Mouse (Mus musculus): ENCODE data around the gene Lcorl.

DNA sequence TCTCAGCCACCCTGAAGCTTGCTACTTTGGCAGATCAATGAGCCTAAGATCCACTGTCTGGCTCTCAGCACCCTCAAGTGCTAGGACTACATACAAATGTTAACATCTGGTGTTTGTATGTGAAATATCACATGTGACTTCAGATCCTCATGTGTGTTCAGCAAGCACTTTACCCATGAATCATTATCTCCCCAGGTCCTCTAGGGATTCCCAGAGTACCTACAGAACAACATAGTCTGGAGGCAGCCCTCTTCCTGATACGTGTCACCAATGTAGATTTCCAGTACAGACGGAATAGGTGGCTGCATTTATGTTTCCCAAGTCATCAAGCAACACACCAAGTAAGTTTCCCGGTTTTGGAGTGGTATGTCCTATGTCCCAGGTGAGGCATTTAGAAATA lies 188.6 kb downstream of the Lcorl start:
- no peak for TF ChIP-seq EP300 (IDR thresholded peaks at IDR 0.05; ENCODE audit: low read length)
- TF ChIP-seq USF1 (IDR thresholded peaks at IDR 0.05; ENCODE audit: low read depth, low read length) = no peak
- TF ChIP-seq NRF1 (IDR thresholded peaks at IDR 0.05; ENCODE audit: low read depth, low read length) = no peak
- TF ChIP-seq CTCF (conservative IDR thresholded peaks at IDR 0.05 in 1 of 2, IDR thresholded peaks at IDR 0.05 in 1 of 2; ENCODE audit: low read depth in 2 of 2, low read length in 2 of 2) = no peak
- TF ChIP-seq MAFK (IDR thresholded peaks at IDR 0.05; ENCODE audit: insufficient replicate concordance, low read length) = no peak
- TF ChIP-seq RCOR1 (conservative IDR thresholded peaks at IDR 0.05; ENCODE audit: low read depth, low read length) = no peak
- no peak for TF ChIP-seq ZC3H11A (IDR thresholded peaks at IDR 0.05; ENCODE audit: low read depth, low read length)
- no peak for TF ChIP-seq MAX (IDR thresholded peaks at IDR 0.05; ENCODE audit: low read length)
- TF ChIP-seq POLR2A (IDR thresholded peaks at IDR 0.05; ENCODE audit: low read depth, low read length) = no peak
